Mouse (Mus musculus) megakaryocyte progenitor cell, adult 5-6 weeks (primary cell): Measurements from ENCODE around the gene Psmc3. TPM values are rescaled to one million over a fixed set of nuclear protein-coding genes. Genes with fewer than 3 reads are reported as not detected.
"Not testable (repeated sequence)": the region's sequence is repeated elsewhere in the genome, so short reads cannot be mapped to it uniquely, and the experiment has no call there.

Experiments used
- ATAC-seq: replicated peaks from 2 replicates; pipeline ENCODE4 v1.8.0; 2016; ENCODE audit warnings: mild to moderate bottlenecking, moderate TSS enrichment, inconsistent platforms; ENCODE audit not compliant: poor library complexity
- total RNA-seq, 2 experiments: library from RNA; stranded (forward) in 1 of 2; stranded (reverse) in 1 of 2; fragments of 157-497, 149-512 nt in 1 of 2; fragments of 200-1000 nt in 1 of 2; gene quantifications; 2 replicates each; pipeline versions ENCODE4 v1.2.3 to v1.2.4; 2015 to 2017

Psmc3 gene
- total RNA-seq, 2 experiments from 2014 or later, result 103 to 320 TPM

DNA sequence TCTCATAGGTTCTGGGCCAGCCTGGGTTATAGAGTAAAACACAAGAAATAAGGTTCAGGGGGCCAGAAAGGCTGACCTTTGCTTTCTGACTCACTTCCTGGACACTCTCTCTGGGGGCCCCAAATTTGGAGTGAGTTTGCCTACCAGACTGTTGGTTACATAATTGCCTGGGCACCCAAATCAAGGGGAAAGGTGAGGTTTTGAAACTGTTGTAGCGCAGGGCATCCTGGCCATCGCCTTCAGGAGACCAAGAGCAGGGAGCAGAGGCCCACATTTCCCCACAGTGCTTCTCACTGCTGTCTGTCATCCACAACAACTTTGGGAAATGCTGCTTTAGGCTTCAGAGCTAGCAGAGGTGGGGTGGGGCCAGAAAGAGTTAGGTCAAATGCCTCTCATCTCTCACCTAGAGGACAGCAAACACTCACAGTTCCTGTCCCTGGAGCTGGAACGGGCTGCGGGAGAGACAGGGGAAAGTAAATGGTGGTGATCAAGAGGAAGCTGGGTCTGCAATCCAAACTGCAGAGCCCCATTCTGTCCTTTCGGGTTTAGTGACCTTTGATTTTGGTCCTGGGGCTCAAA, 56.1 kb downstream of the Psmc3 start:
- ATAC-seq, result no peak

DNA sequence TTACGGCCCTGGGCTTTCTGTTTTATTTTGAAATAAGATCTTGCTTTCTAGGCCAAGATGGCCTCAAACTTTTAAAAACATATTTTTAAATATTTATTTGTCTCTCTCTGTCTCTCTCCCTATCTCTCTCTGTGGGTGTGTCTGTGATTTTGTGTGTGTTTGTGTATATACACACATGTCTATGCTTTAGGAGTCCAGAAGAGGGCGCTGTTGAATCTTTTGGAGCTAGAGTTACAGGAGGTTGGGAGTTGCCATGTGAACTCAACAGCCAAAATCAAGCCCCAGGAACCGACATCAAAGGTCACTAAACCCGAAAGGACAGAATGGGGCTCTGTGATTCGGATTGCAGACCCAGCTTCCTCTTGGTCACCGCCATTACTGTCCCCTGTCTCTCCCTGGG, 56.6 kb downstream of the Psmc3 start:
- ATAC-seq, result no peak

DNA sequence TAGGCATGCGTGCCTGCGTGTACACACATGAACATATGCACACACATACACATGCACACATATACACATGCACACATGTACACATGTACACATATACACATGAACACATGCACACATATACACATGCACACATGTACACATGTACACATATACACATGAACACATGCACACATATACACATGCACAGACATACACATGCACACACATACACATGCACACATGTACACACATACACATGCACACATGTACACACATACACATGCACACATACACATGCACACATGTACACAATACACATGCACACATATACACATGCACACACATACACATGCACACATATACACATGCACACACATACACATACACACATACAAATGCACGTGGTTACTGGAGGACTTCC, 58.0 kb downstream of the Psmc3 start:
- ATAC-seq, result not testable (repeated sequence)

DNA sequence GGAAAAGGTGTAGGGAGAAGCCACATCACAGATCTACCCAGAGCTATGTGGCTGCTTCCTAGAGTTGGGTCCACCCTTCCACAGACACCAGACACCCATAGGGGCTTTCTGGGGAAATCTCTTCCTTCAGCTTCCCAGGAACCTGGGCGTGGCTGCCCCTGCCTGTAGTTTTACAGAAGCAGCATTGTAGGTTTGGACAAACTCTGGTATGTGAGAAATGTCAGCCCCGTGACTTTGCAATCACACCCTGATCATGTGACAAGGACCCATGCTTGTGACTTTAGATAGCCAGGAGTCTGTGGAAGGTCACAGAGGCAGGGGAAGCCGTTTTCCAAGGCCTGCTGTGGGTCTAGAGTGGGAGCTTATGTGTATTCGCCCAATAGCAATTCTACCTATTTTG, 58.7 kb downstream of the Psmc3 start:
- ATAC-seq, result no peak

DNA sequence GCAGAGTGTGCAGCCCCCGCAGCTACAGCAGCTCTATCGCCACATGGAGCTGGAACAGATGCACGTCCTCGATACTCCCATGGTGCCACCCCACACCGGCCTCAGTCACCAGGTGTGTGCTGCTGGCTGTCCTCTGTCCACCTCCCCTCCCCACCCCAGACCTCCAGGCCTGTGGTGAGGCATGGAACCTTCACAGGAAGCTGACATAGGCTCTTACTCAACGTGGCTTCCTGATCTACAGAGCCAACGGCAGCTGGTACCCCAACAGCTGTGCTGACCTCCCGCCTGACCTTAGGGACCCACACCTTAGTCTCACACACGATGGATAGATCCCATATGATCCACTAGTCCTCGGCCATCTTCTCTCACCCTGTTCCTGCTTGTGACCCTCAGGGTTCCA, 59.5 kb downstream of the Psmc3 start:
- ATAC-seq, result peak; percentile 58

DNA sequence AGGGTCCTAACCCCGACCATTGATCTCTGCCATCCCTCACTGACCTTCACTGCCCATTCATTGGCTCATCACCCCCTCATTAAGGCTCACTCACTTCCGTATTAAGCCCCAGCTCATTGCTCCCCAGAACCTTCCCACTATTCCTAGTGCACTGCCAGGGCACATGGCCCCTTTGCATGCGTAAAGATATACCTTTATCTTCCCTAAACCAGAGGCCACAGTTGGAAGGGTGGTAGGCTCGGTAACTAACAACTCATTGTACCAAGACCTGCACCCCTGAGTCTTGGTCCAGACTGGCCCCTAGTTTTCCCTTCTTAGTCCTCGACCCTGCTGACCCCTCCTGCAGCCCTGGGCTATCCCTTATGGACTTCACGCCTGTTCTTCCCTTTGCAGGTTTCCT, 60.0 kb downstream of the Psmc3 start:
- ATAC-seq, result no peak

DNA sequence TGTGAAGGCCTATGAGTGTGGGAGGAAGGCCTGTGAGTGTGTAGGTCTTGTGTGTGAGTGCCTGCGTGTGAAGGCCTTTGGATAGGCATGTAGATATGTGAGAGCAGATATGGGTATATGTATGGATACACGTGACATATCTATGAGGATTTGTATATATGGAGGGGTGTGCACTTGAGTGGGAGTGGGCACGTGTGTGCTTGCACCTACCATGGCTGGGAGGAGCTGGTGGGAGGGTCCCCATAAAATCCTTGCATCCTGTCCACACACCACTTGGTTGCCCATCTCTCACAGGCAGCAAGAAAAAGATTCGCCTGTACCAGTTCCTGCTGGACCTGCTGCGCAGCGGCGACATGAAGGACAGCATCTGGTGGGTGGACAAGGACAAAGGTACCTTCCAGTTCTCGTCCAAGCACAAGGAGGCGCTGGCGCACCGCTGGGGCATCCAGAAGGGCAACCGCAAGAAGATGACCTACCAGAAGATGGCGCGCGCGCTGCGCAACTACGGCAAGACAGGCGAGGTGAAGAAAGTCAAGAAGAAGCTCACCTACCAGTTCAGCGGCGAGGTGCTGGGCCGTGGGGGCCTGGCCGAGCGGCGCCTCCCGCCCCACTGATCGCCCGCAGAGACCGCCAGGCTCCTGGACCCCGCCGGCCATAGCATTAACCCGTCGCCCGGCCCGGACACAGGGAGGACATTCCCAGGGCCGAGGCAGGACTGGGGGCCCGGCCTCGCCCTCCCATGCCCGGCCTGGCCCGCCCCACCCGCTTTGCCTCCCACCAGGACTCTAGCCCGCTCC, 61.2 kb downstream of the Psmc3 start:
- peak; percentile 83 for ATAC-seq

DNA sequence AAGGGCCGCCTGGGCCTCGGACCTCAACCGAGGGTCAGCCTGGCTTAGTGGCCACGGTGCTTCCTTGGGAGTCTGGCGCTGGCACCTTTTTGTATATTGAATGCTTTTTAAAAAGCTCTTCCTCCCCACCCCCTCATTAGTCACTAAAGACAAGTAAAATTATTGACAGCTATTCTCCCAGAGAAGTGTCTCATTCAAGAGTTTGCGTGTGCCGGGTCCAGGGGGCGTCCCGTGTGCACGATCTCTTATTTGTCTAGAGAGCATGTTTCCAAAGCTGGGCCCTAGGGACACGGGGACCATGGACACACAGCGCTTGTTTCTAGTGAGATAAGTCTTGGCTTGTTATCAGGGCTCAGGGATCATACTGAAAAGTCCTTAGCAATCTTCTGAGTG, 61.8 kb downstream of the Psmc3 start:
- ATAC-seq, result no peak

Other genes with a start within 250 kb of the Psmc3 start
- gene Mtch2, start 206.9 kb upstream of the Psmc3 start, total RNA-seq (2015), result 155 and 176 TPM in 2 replicates
- gene Mtch2, start 206.9 kb upstream of the Psmc3 start, total RNA-seq (2017), result 170 and 182 TPM in 2 replicates
- gene C1qtnf4, start 168.1 kb upstream of the Psmc3 start, total RNA-seq (2015), result not detected in 2 replicates
- gene C1qtnf4, start 168.1 kb upstream of the Psmc3 start, total RNA-seq (2017), result not detected in 2 replicates
- 10.0 and 16.4 TPM in 2 replicates for gene Kbtbd4, start 149.3 kb upstream of the Psmc3 start, total RNA-seq (2015)
- gene Kbtbd4, start 149.3 kb upstream of the Psmc3 start, total RNA-seq (2017), result 15.1 and 17.6 TPM in 2 replicates
- gene Ndufs3, start 149.2 kb upstream of the Psmc3 start, total RNA-seq (2015), result 156 and 172 TPM in 2 replicates
- 68.0 and 89.2 TPM in 2 replicates for gene Ndufs3, start 149.2 kb upstream of the Psmc3 start, total RNA-seq (2017)
- 34.0 and 42.8 TPM in 2 replicates for gene Celf1, start 113.6 kb upstream of the Psmc3 start, total RNA-seq (2015)
- gene Celf1, start 113.6 kb upstream of the Psmc3 start, total RNA-seq (2017), result 23.7 and 37.6 TPM in 2 replicates
- 1.8 and 4.1 TPM in 2 replicates for gene Rapsn, start 18.4 kb upstream of the Psmc3 start, total RNA-seq (2015)
- gene Rapsn, start 18.4 kb upstream of the Psmc3 start, total RNA-seq (2017), result 2.7 and 3.4 TPM in 2 replicates
- 9.2 and 14.8 TPM in 2 replicates for gene Slc39a13, start 16.4 kb downstream of the Psmc3 start, total RNA-seq (2015)
- gene Slc39a13, start 16.4 kb downstream of the Psmc3 start, total RNA-seq (2017), result 7.0 and 8.9 TPM in 2 replicates
- 182 and 235 TPM in 2 replicates for gene Spi1, start 28.4 kb downstream of the Psmc3 start, total RNA-seq (2015)
- 82.5 and 97.3 TPM in 2 replicates for gene Spi1, start 28.4 kb downstream of the Psmc3 start, total RNA-seq (2017)
- 0.17 TPM in 1 of 2 replicates, not detected in the other for gene Mybpc3, start 64.1 kb downstream of the Psmc3 start, total RNA-seq (2015)
- 0.20 TPM in 1 of 2 replicates, not detected in the other for gene Mybpc3, start 64.1 kb downstream of the Psmc3 start, total RNA-seq (2017)
- 15.8 and 19.9 TPM in 2 replicates for gene Madd, start 129.8 kb downstream of the Psmc3 start, total RNA-seq (2015)
- 27.3 and 34.4 TPM in 2 replicates for gene Madd, start 129.8 kb downstream of the Psmc3 start, total RNA-seq (2017)
- 0.81 and 0.86 TPM in 2 replicates for gene Nr1h3, start 148.8 kb downstream of the Psmc3 start, total RNA-seq (2015)
- 0.95 TPM in 1 of 2 replicates, not detected in the other for gene Nr1h3, start 148.8 kb downstream of the Psmc3 start, total RNA-seq (2017)
- 15.8 and 15.9 TPM in 2 replicates for gene Acp2, start 148.9 kb downstream of the Psmc3 start, total RNA-seq (2015)
- gene Acp2, start 148.9 kb downstream of the Psmc3 start, total RNA-seq (2017), result 15.2 and 26.2 TPM in 2 replicates
- gene Ddb2, start 183.0 kb downstream of the Psmc3 start, total RNA-seq (2015), result 11.5 and 11.8 TPM in 2 replicates
- 7.7 and 10.6 TPM in 2 replicates for gene Ddb2, start 183.0 kb downstream of the Psmc3 start, total RNA-seq (2017)
- gene Pacsin3, start 201.9 kb downstream of the Psmc3 start, total RNA-seq (2015), result not detected in 2 replicates
- not detected in 2 replicates for gene Pacsin3, start 201.9 kb downstream of the Psmc3 start, total RNA-seq (2017)
- 32.7 and 33.6 TPM in 2 replicates for gene Arfgap2, start 211.0 kb downstream of the Psmc3 start, total RNA-seq (2015)
- gene Arfgap2, start 211.0 kb downstream of the Psmc3 start, total RNA-seq (2017), result 38.2 and 41.4 TPM in 2 replicates